Mouse (Mus musculus) c-Kit-positive CD71-positive TER-119-positive erythroid progenitor cells, embryonic 14.5 days (primary cell): ENCODE results near the gene Fubp1.

Source experiments
- DNase-seq: peaks from one replicate; pipeline ENCODE4 v3.0.0-alpha.2; 2013; ENCODE audit warnings: low spot score

Gene Fubp1

DNA sequence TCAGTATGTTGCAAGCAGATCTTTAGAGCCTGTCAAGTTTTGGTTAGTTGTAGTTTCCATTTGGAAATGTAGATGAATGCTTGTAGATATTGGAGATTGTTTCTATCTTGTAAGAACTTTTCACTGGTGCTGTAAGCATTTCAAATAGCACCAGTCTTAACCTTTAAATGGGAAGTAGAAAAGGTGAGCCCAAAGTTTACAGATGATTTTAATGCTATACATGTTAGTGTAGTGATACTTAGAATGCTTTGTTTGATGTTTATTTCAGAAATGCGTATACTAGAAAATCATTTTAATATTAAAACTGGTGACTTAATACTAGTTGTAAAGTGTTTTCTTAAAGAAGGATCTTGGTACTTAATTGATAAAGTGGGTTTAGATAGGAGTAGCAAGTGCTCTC is 25.6 kb downstream of the Fubp1 start:
- no peak for DNase-seq

DNA sequence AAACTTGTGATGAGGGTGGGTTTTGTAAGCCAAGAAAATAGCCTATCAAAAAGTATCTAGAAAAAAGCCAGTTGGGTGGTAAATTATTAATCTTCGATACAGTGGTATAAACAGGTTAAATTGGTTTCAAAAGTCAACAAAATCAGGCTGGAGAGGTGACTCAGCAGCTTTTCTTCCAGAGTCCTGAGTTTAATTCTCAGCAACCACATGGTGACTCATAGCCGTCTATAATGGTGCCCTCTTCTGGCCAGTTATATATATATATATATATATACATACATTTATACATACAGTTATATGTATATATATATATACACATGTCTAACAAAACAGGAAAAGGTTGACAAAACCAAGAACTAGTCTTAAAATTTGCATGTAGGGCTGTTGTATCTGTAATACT is 28.6 kb downstream of the Fubp1 start:
- DNase-seq = peak; percentile 53

DNA sequence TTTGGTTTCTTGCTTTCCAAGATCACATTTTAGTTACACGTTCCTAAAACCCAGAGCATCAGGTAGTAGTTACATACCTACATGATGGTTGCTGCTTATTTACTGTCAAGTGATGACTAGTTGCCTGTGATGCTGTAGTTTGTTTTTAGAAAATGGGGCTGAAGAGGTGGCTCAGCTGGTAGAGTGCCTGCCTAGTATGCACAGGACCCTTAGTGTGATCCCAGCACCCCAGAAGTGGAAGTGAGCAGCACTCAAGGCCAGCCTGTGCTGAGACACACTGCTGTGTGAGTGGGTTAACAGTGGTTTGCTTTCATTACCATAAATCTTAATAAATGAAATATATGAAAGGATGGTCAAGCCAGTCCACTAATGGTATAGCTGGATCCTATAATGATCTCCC is 29.4 kb downstream of the Fubp1 start:
- no peak for DNase-seq

DNA sequence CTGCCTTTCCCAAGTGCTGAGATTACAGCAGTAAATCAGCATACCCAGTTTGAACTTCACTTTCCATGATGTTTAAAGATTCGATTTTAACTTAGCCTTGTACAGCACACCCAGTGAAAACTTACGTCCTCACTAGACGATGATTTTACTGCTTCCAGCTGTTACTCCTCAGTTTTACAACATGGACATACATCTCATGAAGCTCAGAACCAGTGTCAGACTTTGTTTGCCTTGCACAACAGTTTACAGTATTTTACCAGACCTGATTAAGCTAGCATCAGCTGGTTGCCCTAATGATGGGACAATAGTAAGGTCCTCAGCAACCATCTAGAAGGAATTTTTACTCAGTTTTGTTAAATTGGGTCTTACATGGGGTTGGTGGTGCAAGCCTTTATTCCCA is 30.9 kb downstream of the Fubp1 start:
- DNase-seq = no peak

DNA sequence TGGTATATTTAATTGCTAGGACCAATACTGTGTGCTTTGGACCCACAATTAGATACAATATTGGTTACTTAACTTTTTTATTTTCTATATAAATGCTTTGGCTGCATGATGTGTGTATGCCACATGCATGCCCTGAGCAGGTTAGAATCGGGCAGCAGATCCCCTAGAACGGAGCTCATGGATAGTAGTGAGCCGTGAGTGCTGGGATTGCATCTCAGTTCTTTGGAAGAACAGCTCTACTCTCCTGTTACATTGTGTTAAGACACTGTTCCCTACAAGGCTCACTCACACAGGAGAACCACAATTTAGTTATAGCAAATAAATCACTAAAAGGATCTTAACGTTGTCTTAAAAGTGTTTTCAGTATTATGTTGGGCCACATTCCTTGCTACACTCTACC is 33.1 kb downstream of the Fubp1 start:
- DNase-seq = no peak

DNA sequence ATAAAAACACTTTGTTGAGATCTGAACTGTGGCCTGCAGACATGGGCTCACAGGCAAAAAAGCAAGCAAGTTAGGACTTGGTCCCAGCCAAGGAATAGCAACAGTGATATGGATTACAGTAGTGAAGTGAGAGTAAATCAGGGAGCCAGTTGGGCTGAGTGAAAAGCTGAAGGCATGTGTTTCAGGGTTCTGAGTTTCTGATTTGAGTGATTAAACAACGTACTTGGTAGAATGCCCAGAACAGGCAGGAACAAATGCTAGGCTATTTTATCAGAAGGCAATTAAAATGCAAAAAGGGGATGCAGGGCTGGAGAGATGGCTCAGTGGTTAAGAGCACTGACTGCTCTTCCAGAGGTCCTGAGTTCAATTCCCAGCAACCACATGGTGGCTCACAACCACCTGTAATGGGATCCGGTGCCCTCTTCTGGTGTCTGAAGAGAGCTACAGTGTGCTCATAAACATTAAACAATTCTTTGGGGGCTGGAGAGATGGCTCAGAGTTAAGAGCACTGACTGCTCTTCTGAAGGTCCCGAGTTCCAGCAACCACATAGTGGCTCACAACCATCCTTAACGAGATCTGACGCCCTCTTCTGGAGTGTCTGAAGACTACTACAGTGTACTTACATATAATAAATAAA is 35.2 kb downstream of the Fubp1 start:
- DNase-seq = no peak

DNA sequence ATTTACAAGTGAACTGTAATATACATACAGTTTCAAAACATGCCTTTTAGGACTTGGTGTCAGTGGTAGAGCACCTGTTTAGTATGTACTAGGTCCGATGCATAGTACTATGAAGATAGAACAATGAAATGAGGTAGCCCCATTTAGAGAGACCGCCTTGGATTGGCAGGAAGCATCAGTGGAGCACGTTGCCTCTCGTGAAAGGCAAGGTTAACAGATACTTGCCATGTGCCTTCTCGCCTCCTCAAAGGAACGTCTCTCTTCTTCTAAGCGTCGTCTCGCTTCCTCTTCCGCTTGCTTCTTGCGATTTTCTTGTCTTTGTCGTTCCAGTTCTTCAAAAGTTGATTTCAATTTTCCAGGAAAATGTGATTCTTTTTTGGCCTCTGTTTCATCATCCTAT is 37.5 kb downstream of the Fubp1 start:
- no peak for DNase-seq

DNA sequence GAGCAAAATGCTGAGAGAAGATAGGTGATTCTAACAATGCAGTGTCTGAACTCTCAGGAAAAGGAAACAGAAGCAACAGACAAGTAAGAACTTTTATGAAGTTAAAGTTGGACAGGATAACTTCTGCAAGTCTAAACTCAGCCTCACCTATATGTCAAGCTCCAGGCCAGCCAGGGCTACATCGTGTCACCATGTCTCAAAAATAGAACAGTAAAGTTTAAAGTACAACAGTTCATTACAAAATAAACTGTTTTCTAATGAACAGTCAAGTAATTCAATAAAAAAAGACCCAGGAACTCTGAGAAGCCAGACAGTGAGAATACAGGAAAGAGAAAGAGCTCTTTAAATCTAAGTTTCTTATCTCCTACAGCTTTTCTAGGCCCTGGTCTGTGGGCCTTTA is 40.3 kb downstream of the Fubp1 start:
- no peak for DNase-seq

DNA sequence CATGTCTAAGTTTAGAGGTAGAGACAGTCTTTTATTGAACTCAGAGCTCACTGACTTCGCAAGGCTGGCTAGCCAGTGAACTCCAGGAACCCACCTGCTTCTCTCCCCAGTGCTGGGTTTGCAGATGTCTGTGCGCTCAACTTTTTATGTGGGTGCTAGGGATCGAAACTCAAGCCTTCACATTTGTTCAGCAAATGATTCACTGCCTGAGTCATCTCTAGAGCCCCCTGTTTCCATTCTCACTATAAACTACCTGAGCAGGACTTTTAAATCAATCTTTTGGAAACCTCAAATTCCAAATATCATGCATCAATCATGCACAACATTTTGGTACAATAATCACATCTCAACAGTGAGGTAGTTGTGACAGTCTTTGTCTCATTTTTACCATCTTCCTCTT is 47.3 kb downstream of the Fubp1 start:
- no peak for DNase-seq

DNA sequence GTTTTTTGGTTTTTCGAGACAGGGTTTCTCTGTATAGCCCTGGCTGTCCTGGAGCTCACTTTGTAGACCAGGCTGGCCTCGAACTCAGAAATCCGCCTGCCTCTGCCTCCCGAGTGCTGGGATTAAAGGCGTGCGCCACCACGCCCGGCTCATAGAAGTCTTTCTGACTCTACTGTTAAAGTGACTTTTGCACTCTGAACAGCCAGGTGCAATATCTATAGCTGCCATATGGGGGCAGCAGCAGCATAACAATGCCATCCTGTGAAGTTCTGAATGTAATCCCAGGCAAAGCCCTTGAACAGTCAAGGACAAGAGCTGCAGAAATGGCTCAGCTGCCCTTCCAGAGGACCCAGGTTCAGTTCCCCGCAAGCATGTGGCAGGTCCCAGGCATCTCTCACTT is 49.2 kb downstream of the Fubp1 start:
- DNase-seq = peak; percentile 66

DNA sequence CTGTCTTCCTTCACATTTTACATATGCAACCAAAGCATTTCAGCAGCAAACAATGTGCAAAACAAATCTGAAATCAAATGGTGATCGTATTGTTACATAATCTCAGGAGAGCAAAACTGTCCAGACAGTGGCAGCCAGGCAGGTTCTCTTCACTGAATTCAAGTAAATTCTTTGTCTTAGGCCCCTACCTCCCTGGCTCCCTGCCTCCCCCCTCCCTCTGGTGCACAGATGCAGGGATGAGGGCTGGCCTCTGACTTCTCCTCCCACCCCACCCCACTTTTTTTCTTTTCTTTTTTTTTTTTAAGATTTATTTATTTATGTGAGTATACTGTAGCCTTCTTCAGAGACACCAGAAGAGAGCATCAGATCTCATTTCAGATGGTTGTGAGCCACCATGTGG is 50.1 kb downstream of the Fubp1 start:
- no peak for DNase-seq

DNA sequence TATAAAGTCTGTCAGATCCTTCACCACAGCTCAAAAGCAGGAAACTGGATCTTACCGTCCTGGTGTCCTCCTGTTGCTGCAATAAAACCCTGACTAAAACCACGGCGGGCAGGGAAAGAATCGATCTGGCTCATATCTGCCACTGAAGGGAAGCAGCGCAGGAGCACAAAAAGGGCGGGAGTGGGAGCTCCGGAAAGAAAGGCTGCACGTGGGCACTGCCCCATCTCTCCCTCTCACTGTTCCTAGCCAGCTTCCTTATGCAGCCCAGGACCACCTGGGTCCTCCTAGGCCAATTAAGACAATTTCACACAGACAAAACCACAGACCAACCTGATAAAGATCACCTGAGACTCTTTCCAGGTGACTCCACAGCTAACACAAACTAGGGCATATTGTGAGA is 51.2 kb downstream of the Fubp1 start:
- no peak for DNase-seq

DNA sequence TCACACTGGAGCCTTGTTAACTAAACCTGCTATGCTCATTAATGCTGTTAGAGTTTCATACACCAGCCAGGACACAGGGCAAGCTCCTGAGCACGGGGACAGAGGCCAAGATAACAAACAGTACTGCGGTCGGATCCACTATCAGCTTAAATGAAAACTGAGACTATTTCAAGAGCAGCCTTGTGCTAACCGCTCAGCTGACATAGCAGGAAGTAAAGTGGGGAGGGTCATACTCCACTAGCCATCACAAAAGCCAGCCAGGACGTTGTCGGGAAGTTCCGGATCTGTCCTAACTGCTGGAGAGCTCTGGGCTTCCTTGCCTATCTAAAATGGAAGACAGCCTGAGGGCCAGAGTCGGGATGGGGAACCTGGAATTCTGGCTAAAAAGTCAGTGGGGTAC is 51.7 kb downstream of the Fubp1 start:
- no peak for DNase-seq

DNA sequence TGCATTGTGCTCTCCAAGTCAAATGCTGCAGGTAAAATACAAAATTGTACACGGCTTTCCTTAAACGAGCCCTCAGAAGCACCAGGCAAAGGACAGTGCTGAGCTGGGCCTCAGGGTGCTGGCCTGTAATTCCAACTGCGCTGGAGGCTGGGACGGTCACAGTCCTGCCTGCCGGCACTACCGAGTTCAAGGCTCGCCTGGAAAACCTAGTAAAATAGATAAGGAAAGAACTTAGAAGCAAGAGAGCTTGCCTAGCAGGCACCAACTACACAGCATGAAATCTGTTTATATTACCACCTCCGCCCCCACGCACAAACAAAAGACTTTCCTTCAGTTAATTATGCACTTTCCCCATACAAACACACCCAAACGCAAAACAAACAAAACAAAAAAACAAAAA is 54.2 kb downstream of the Fubp1 start:
- DNase-seq = no peak

DNA sequence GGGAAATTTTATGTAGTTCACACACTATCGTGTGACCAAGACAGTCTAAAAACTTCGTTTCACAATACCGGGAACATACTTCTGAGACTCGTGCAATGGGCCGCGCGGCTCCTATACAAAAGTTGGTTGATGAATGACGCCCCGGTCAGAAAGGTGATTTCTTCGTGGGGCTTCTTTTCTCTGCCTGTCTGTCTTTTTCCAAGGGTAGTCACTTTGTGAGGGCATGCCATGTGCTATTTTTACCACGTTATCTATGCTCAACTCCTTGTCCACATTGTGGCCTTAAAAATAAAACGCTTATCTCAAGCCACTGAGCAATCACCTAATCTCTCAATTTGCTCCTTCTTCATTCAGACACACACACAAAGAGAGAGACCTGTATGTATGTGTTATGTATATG is 54.6 kb downstream of the Fubp1 start:
- no peak for DNase-seq

DNA sequence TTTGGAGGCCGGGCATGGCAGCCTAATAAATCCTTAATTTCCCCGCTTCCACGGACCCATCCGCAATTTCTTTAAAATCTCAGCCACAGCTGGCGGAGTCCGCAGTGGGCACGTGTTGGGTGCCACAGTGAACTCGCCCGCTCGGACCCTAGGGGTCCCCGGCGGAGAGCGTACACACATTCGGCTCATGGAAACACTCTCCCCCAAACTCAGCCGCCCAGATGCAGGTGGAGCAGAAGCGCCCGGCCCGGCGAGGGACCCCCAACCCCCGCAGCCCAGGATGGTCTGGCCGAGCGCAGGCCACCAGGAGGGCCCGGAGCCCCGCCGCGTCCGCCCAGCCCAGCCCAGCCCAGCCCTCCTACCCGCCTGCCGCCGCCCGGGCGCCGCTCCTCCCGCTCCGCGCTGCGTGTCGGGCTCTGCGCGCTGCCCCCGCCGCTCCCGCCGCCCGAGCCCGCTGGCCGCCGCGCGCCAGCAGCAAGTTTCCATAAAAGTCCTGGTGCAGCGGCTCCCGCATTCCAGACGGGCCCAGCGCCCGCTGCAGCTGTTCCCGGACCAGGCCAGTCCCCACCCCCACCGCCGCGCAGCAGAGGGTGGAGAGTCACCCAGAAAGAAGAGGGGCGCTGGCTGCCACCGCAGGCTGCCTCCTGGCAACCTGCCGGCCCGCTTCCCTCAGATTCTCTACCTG is 55.3 kb downstream of the Fubp1 start:
- DNase-seq = no peak

DNA sequence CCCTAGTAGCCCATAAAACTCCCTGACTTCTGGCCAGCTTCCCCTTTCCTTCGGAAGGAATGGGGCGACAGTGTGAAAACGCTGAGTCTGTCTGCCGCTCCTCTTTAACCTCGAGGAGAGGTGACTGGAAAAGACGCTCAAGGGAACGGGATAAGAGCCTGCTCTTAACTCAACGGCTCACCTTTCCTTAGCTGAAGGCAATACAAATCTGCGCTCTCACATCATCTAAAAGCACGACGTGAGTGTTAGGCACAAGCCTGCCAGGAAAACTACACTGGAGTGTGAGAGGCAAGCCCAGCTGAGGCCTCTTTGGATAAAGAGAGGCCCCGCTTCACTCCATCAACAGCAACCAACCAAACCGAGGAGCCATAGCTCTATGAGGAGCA is 55.8 kb downstream of the Fubp1 start, which contains the start of gene Nexn:
Gene Nexn (minus strand): TSS at position 315 of the 386 bp plus-strand sequence.
- DNase-seq = no peak

DNA sequence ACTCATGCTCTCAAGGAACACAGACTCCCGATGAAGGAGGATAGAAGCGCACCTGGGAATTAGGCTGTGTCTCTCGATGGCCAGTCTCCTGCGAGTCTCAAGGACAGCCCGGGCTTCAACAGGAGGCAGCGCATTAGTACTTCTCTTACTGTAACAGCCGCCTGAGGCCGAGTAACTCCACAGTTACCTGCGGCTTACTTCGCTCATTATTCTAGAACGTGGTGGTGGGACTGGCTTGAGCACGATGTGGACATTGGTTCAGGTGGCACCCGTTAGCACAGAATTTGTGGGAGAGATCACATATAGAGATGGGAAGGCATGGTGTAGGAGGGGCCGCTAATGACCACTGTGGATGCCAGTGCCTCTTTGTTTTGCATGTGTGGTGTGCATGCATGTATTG is 57.9 kb downstream of the Fubp1 start:
- DNase-seq = no peak

DNA sequence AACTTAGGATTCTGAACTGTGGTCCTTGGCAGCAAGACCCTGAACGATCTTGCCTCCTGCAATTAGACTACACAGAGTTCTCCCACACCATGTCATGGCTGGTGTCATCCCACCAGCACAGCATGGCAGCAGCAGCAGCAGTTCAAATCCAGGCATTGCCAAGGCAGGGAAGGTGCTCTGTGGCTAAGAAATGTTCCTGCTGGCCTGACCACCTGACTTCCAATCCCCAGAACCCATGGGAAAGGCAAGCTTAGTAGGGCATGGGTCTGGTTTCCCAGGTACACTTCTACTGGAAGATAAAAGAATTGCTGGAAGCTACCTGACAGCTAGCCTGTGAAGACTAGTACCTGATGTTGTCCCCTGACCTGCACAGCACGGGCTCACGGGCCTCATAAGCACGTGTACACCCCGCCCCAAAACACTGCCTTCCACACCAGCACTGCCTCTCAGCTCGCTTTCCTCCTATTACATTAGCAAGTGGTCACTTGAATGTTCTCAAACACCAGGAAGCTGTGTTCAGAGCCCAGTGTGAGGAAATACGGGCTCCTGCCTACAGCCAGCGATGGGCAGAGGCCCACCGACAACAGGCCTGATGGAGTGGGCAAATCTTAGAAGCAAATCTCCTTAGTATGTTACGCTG is 61.0 kb downstream of the Fubp1 start:
- DNase-seq = no peak

DNA sequence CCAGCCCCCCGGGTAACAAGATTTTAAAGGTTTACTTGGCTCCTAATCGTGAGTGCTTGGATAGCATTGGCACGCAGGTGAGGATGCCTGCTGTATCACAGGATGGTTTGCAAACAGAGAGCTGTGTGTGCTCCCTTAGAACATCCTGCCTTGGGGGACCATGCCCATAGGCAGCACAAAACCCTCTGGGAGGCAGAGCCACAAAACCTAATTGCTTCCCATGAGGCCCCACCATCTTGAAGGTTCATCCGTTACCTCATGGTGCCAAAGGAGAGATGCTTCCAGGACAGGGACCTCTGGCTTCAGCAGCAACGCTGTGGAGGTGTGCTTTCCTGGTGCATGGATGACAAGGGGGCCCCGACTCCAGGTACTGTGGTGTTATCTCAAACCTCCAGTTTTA is 61.7 kb downstream of the Fubp1 start:
- no peak for DNase-seq

DNA sequence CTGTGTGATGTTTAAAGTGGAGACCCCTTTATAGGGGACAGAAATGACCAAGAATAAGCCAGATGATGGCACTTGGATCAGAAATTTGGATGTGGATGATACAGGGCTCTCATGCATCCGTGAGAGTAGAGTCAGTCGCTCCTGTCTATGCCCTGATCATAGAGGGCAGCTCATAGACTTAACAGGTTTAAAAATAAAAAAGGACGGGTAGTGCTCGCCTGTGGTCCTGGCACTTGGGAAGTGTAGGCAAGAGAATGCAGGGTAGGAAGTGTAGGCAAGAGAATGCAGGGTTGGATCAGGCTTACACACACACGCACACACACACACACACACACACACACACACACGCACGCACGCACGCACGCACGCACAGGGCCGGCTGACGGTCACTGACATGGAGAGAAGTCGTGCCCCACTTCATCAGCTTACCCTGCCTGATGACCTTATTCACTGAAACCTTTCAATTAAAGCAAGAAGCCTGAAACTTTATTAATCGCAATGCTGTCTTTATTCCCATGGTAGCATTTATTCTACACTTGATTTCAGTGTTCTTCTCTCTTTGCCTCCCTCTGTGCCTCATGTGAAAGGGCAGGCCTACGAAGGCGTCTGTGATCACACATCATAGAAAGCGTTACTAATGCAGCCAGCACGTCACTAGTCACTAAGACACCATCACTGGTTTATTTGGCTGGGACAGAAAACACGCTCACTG is 62.9 kb downstream of the Fubp1 start:
- DNase-seq = no peak

DNA sequence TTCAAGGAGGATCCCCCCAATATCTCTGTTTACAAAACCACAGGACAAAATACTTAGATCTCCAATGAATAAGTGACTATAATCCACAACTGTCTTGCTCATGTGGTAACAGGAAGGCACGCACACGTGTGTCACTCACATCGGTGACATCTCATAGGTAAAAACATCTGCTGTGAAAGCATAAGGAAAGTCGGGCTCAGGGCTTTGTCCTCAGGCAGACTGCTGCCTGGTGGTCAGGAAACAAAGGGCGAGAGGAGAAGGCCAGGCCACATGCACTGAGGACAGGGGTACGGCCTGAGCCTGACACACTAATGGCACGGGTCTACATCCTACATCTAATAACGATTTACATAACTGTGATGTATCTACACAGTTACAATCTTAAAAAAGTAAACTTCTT is 64.8 kb downstream of the Fubp1 start:
- DNase-seq = no peak

DNA sequence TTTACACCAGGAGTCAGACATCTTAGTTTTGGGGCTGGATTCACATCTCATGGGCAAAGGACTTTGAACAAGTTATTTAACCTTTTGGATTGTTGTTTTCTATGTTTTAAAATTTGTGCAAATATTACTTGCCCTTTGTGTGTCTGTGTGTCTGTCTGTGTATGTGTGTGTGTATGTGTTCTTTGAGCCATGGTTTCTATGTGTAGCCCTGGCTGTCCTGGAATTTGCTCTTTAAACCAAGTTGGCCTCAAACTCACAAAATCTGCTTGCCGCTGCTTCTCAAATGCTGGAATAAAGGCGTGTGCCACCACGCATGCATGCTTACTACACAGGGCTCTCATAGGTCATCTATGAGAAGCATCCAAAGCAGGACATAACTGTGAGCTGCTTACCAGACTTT is 66.7 kb downstream of the Fubp1 start:
- DNase-seq = no peak
